Mouse (Mus musculus) brown adipose tissue, adult 24 weeks (tissue): Measurements from ENCODE around the gene Mpped1. TPM values are rescaled to one million over a fixed set of nuclear protein-coding genes. Genes with fewer than 3 reads are reported as not detected.

Experiments used
- H3K27ac ChIP-seq: fragments of 200-500 bp; replicated peaks from 2 replicates; pipeline ENCODE4 v1.5.1; 2012; ENCODE audit warnings: low read depth, mild to moderate bottlenecking, low read length
- H3K4me1 ChIP-seq: fragments of 200-500 bp; 2 replicates; pipeline ENCODE4 v1.6.1; 2012; ENCODE audit warnings: low read length, mixed read lengths; ENCODE audit not compliant: control insufficient read depth, insufficient read depth, insufficient read length
- H3K4me3 ChIP-seq: fragments of 200-500 bp; 2 replicates; pipeline ENCODE4 v1.5.1; 2012; ENCODE audit warnings: low read depth, mild to moderate bottlenecking, low read length, moderate library complexity; ENCODE audit not compliant: insufficient read depth
- polyA plus RNA-seq: library from polyadenylated mRNA; stranded (reverse); fragments of >200 nt; gene quantifications from 2 replicates; pipeline ENCODE4 v1.2.4, GENCODE M21; 2012; ENCODE audit not compliant: missing spikeins, insufficient read depth, insufficient read length

Gene Mpped1
- polyA plus RNA-seq, 1 experiment: not detected

- Histone ChIP-seq H3K27ac (no peak overlapping the region), H3K4me3 (no peak overlapping the region), H3K4me1 (no peaks in the 10 kb centered on the region)
Measured at GRCm38 (mm10) chr15:83892871-83893270, 113.6 kb downstream of the Mpped1 start.

- Histone ChIP-seq H3K4me1 (no peaks in the 10 kb centered on the region), H3K27ac (no peak overlapping the region), H3K4me3 (no peak overlapping the region)
Measured at GRCm38 (mm10) chr15:83894261-83894660, 115.0 kb downstream of the Mpped1 start.

- Histone ChIP-seq H3K27ac (no peak overlapping the region), H3K4me1 (no peaks in the 10 kb centered on the region), H3K4me3 (no peak overlapping the region)
Measured at GRCm38 (mm10) chr15:83896011-83896410, 116.7 kb downstream of the Mpped1 start.

DNA sequence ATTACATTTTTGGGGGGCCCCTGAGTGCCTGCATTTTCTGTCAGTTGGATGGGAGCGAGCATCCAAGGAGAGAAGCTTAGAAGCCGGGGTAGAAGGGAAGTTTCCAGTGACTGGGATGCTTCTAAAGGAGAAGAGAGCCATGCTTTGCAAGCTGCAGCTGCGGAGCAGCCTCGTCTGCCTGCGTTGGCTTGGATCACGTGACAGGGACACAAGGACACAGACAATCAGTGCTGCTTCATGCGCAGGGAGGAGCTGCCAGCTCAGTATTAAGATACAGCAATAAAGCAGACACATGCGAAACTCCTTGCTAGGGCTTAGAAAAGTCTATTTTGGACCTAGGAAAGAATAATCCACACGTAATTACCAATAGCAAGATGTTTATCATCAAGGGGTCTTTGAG is 118.0 kb downstream of the Mpped1 start:
- Histone ChIP-seq H3K27ac (no peak overlapping the region), H3K4me3 (no peak overlapping the region), H3K4me1 (no peaks in the 10 kb centered on the region)

- H3K27ac ChIP-seq: no peak overlapping the region
- H3K4me3 ChIP-seq: no peak overlapping the region
- peaks cover 11% of the 10 kb centered on the region for H3K4me1 ChIP-seq
Measured at GRCm38 (mm10) chr15:83906472-83906871, 127.2 kb downstream of the Mpped1 start.

Other genes with a start within 250 kb of the Mpped1 start
- gene Tspo, start 215.9 kb upstream of the Mpped1 start, polyA plus RNA-seq: 723 and 770 TPM in 2 replicates
- gene Mcat, start 215.7 kb upstream of the Mpped1 start, polyA plus RNA-seq: 29.1 and 29.6 TPM in 2 replicates
- 7.0 and 7.7 TPM in 2 replicates for gene Ttll12, start 184.3 kb upstream of the Mpped1 start, polyA plus RNA-seq
- gene Scube1, start 54.4 kb upstream of the Mpped1 start, polyA plus RNA-seq: not detected in 2 replicates